ENCODE assay signal across 26 mouse cellular contexts in the genomic region with DNA sequence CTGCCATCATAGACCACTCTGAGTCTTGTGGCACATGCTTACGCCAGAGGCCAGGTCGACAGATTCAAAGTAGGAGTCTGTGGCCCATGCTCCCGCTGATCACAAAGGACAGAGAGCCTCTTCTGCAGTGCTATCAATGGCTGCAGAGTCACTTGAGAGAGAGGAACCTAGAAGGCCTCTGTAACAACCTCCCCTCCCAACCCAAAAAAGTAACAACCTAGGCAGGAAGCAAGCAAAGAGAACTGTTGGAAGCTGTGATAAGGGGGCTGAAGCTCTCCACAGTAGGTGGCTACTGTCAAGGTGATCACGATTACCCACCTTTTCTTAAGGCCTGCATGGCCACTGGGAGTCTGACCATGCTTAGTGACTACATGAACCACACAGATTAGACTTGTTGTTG. TPM values are rescaled to one million over a fixed set of nuclear protein-coding genes. Genes with fewer than 3 reads are reported as not detected.
DNase-seq lines count a peak whose midpoint lies in the region; ATAC-seq and TF ChIP-seq lines count a peak whose summit lies in the region.
"Had no signal": no experiment of that assay in that cellular context is flagged by ENCODE, and none has a peak within 500 bp of the region (broad histone marks: within the 10 kb centered on the region; RNA-seq: fewer than 3 reads in every experiment).

No protein-coding gene starts in this region.

- 38% methylated on average over 4 of the region's 4 CpGs for WGBS in liver, embryonic 12.5 days (ENCODE audit: insufficient replicate concordance)
- 56% methylated on average over 4 of the region's 4 CpGs for WGBS in liver, embryonic 11.5 days
- WGBS in liver, embryonic 13.5 days (ENCODE audit: insufficient replicate concordance): 42% methylated on average over 4 of the region's 4 CpGs
- WGBS in liver, postnatal 0 days (ENCODE audit: insufficient replicate concordance): 66% methylated on average over 4 of the region's 4 CpGs

- peak in 1 of 2 experiments; percentile 46; a peak in 1 of 4 replicates for TF ChIP-seq POLR2A in MEL (IDR thresholded peaks at IDR 0.05; ENCODE audit: control insufficient read depth in 1 of 2, insufficient read depth in 1 of 2, low read depth in 1 of 2, low read length in 2 of 2, poor library complexity in 1 of 2)

- no peak overlapping the region for H3K4me3 ChIP-seq in liver, embryonic 12.5 days
- no peak overlapping the region for H3K4me3 ChIP-seq in liver, embryonic 11.5 days (ENCODE audit: low read depth, low read length)
- H3K4me3 ChIP-seq in liver, embryonic 13.5 days (replicated peaks): no peak overlapping the region
- no peak overlapping the region for H3K4me3 ChIP-seq in liver, postnatal 0 days (ENCODE audit: low read depth, low read length)
- H3K4me3 ChIP-seq in MEL (ENCODE audit: control insufficient read depth in 1 of 2, insufficient read depth in 1 of 2, low read depth in 2 of 2, low read length in 2 of 2): no peak overlapping the region

- no peak for TF ChIP-seq RAD21 in MEL (IDR thresholded peaks at IDR 0.05; ENCODE audit: low read depth, low read length)

- TF ChIP-seq EP300 in liver, postnatal 0 days (IDR thresholded peaks at IDR 0.05; ENCODE audit: low read depth): no peak
- peak; percentile 88 for TF ChIP-seq EP300 in MEL (IDR thresholded peaks at IDR 0.05; ENCODE audit: low read depth in 1 of 2, low read length in 2 of 2)

- H3K27ac ChIP-seq in liver, embryonic 12.5 days: peak overlapping the region; percentile 45; the same call in 1 of the 2 replicates
- no peak overlapping the region for H3K27ac ChIP-seq in liver, embryonic 11.5 days (ENCODE audit: low read depth, low read length)
- H3K27ac ChIP-seq in liver, embryonic 13.5 days: no peak overlapping the region
- no peak overlapping the region for H3K27ac ChIP-seq in liver, postnatal 0 days (ENCODE audit: low read depth)
- H3K27ac ChIP-seq in MEL (ENCODE audit: control insufficient read depth, low read depth, low read length): peak overlapping the region; percentile 19

- no peaks in the 10 kb centered on the region for H3K9me3 ChIP-seq in liver, embryonic 12.5 days (replicated peaks)
- peaks cover 3% of the 10 kb centered on the region; the same call in 1 of the 2 replicates for H3K9me3 ChIP-seq in liver, embryonic 11.5 days (ENCODE audit: control insufficient read depth, low read length)
- no peaks in the 10 kb centered on the region for H3K9me3 ChIP-seq in liver, embryonic 13.5 days (replicated peaks)
- no peaks in the 10 kb centered on the region for H3K9me3 ChIP-seq in liver, postnatal 0 days (ENCODE audit: low read length)
- no peaks in the 10 kb centered on the region for H3K9me3 ChIP-seq in MEL (replicated peaks; ENCODE audit: insufficient read depth, low read length)
- H3K9me3 ChIP-seq: G1E had no signal

- H3K4me1 ChIP-seq in liver, embryonic 12.5 days: peaks cover 37% of the 10 kb centered on the region
- H3K4me1 ChIP-seq in liver, embryonic 11.5 days (replicated peaks; ENCODE audit: control insufficient read depth, insufficient read depth, low read length): peaks cover 14% of the 10 kb centered on the region
- H3K4me1 ChIP-seq in liver, embryonic 13.5 days (replicated peaks): peaks cover 37% of the 10 kb centered on the region
- H3K4me1 ChIP-seq in liver, postnatal 0 days (ENCODE audit: insufficient read depth): peaks cover 4% of the 10 kb centered on the region
- H3K4me1 ChIP-seq in MEL (ENCODE audit: control insufficient read depth in 1 of 2, insufficient read depth in 2 of 2, low read length in 2 of 2): peaks cover 29 to 51% of the 10 kb centered on the region in 2 experiments

- H3K9ac ChIP-seq in liver, embryonic 12.5 days: no peak overlapping the region; the same call in 1 of the 2 replicates
- H3K9ac ChIP-seq in liver, embryonic 11.5 days (ENCODE audit: low read depth, low read length): no peak overlapping the region
- peak overlapping the region; percentile 9; the same call in 1 of the 2 replicates for H3K9ac ChIP-seq in liver, embryonic 13.5 days
- no peak overlapping the region for H3K9ac ChIP-seq in liver, postnatal 0 days (replicated peaks)
- peak overlapping the region; percentile 3; the same call in 1 of the 2 replicates for H3K9ac ChIP-seq in MEL (ENCODE audit: control insufficient read depth, low read depth, low read length, poor library complexity, severe bottlenecking)

- no peaks in the 10 kb centered on the region for H3K36me3 ChIP-seq in liver, embryonic 12.5 days
- H3K36me3 ChIP-seq in liver, embryonic 11.5 days (ENCODE audit: control insufficient read depth, insufficient read depth, low read length): no peaks in the 10 kb centered on the region
- H3K36me3 ChIP-seq in liver, embryonic 13.5 days: no peaks in the 10 kb centered on the region
- H3K36me3 ChIP-seq in liver, postnatal 0 days (replicated peaks; ENCODE audit: insufficient read depth, low read length): no peaks in the 10 kb centered on the region
- H3K36me3 ChIP-seq in MEL (ENCODE audit: control insufficient read depth in 1 of 2, insufficient read depth in 2 of 2, low read length in 2 of 2): peaks cover 0 to 46% of the 10 kb centered on the region in 2 experiments; a peak in 2 of 4 replicates
- H3K36me3 ChIP-seq: G1E had no signal

- no peak for ATAC-seq in liver, embryonic 12.5 days
- no peak for ATAC-seq in liver, embryonic 11.5 days (replicated peaks; ENCODE audit: low FRiP score)
- ATAC-seq in liver, embryonic 13.5 days (ENCODE audit: low read depth): no peak
- no peak for ATAC-seq in liver, postnatal 0 days
- ATAC-seq: activated CD4-positive, CD25-positive, alpha-beta regulatory T cell, adult 4 months; CD4-positive, CD25-positive, alpha-beta regulatory T cell, adult 4 months; Patski had no signal

- TF ChIP-seq CTCF in liver, postnatal 0 days (IDR thresholded peaks at IDR 0.05; ENCODE audit: low read depth): no peak
- no peak for TF ChIP-seq CTCF in MEL (IDR thresholded peaks at IDR 0.05 in 2 of 3, conservative IDR thresholded peaks at IDR 0.05 in 1 of 3; ENCODE audit: control insufficient read depth in 1 of 3, insufficient read depth in 1 of 3, low read depth in 2 of 3, low read length in 3 of 3, poor library complexity in 1 of 3, severe bottlenecking in 1 of 3)

- H3K79me2 ChIP-seq in MEL (ENCODE audit: control insufficient read depth, insufficient read depth, low read length, poor library complexity): no peaks in the 10 kb centered on the region

- no peak overlapping the region for H3K4me2 ChIP-seq in liver, embryonic 12.5 days
- no peak overlapping the region for H3K4me2 ChIP-seq in liver, embryonic 11.5 days
- H3K4me2 ChIP-seq in liver, embryonic 13.5 days: no peak overlapping the region
- no peak overlapping the region for H3K4me2 ChIP-seq in liver, postnatal 0 days (ENCODE audit: low read depth, low read length)

- H3K27me3 ChIP-seq in liver, embryonic 12.5 days (replicated peaks): peaks cover 22% of the 10 kb centered on the region
- H3K27me3 ChIP-seq in liver, embryonic 11.5 days (replicated peaks; ENCODE audit: control insufficient read depth, insufficient read depth, low read length): peaks cover 6% of the 10 kb centered on the region
- peaks cover 9% of the 10 kb centered on the region for H3K27me3 ChIP-seq in liver, embryonic 13.5 days
- peaks cover 13% of the 10 kb centered on the region for H3K27me3 ChIP-seq in liver, postnatal 0 days (ENCODE audit: insufficient read depth, low read length)
- H3K27me3 ChIP-seq in MEL (ENCODE audit: control insufficient read depth in 1 of 2, insufficient read depth in 2 of 2, low read length in 2 of 2): no peaks in the 10 kb centered on the region
- H3K27me3 ChIP-seq: CH12.LX, Patski had no signal

- DNase-seq in liver, embryonic 11.5 days (ENCODE audit: low spot score): no peak
- no peak for DNase-seq in liver, embryonic 13.5 days
- no peak for DNase-seq in liver, postnatal 0 days
- DNase-seq in MEL (ENCODE audit: low read depth, low spot score) (peak; percentile 94), MEL-GATA-1-ER (ENCODE audit: extremely low read depth, low read depth) (peak; percentile 53)
- DNase-seq in testis, postnatal 10 days (ENCODE audit: low spot score): no peak
- DNase-seq in neural tube, embryonic 10.5 days (ENCODE audit: extremely low spot score, low spot score): no peak
- DNase-seq: adrenal gland, adult 2 months; adrenal gland, adult 8-10 months; adrenal gland, postnatal 10 days; adrenal gland, postnatal 14 days; adrenal gland, postnatal 25 days; adrenal gland, postnatal 36 days; B cell, adult 2 months; cerebellum, adult 11 months; cerebellum, adult 11-12 months; cerebellum, adult 18-20 months; cerebellum, adult 2 months had no signal

RNA-seq across cellular contexts. Expression of a gene that starts 11.7 kb away (rescaled TPM):
- polyA plus RNA-seq in liver, embryonic 12.5 days (2016; fragmentation: Nextera tagmentation; extraction: Ambion mirVana): 0.42 and 0.45 TPM in 2 replicates
- 0.37 and 0.44 TPM in 2 replicates for polyA plus RNA-seq in liver, embryonic 11.5 days (2014; fragmentation: Nextera tagmentation; extraction: Ambion mirVana)
- 0.21 and 0.29 TPM in 2 replicates for polyA plus RNA-seq in liver, embryonic 13.5 days (2015; fragmentation: Nextera tagmentation; extraction: Ambion mirVana)
- 0.05 and 0.08 TPM in 2 replicates for polyA plus RNA-seq in liver, postnatal 0 days (2015; fragmentation: Nextera tagmentation; extraction: Ambion mirVana)
- total RNA-seq in MEL (2012; rRNA removed): 4.8 TPM in 2 replicates
- 1 to 10 TPM in 1 of 2 experiments, not detected in 1; 9.5 TPM for polyA plus RNA-seq in MEL (2012; ENCODE audit: insufficient read depth in 1 of 2, insufficient read length in 2 of 2, low read depth in 1 of 2, low replicate concordance in 2 of 2, missing spikeins in 1 of 2)
- polyA plus RNA-seq: activated CD4-positive, CD25-positive, alpha-beta regulatory T cell, adult 4 months had no signal

RNA-seq across cellular contexts. Expression of a gene that starts 14.4 kb away (rescaled TPM):
- polyA plus RNA-seq in liver, embryonic 12.5 days (2016; fragmentation: Nextera tagmentation; extraction: Ambion mirVana): 231 and 238 TPM in 2 replicates
- polyA plus RNA-seq in liver, embryonic 11.5 days (2014; fragmentation: Nextera tagmentation; extraction: Ambion mirVana): 146 and 147 TPM in 2 replicates
- polyA plus RNA-seq in liver, embryonic 13.5 days (2015; fragmentation: Nextera tagmentation; extraction: Ambion mirVana): 244 and 254 TPM in 2 replicates
- 57.7 and 58.5 TPM in 2 replicates for polyA plus RNA-seq in liver, postnatal 0 days (2015; fragmentation: Nextera tagmentation; extraction: Ambion mirVana)
- total RNA-seq in MEL (2012; rRNA removed): 259 and 260 TPM in 2 replicates
- 100 to 1,000 TPM; 193 to 268 TPM for polyA plus RNA-seq in MEL (2012; ENCODE audit: insufficient read depth in 1 of 2, insufficient read length in 2 of 2, low read depth in 1 of 2, low replicate concordance in 2 of 2, missing spikeins in 1 of 2)

RNA-seq across cellular contexts. Expression of a gene that starts 23.3 kb away (rescaled TPM):
- polyA plus RNA-seq in liver, embryonic 12.5 days (2016; fragmentation: Nextera tagmentation; extraction: Ambion mirVana): 0.62 TPM in 1 of 2 replicates, not detected in the other
- polyA plus RNA-seq in liver, embryonic 11.5 days (2014; fragmentation: Nextera tagmentation; extraction: Ambion mirVana): 0.67 and 1.4 TPM in 2 replicates
- polyA plus RNA-seq in liver, embryonic 13.5 days (2015; fragmentation: Nextera tagmentation; extraction: Ambion mirVana): 0.38 TPM in 1 of 2 replicates, not detected in the other
- polyA plus RNA-seq in liver, postnatal 0 days (2015; fragmentation: Nextera tagmentation; extraction: Ambion mirVana): 0.51 TPM in 1 of 2 replicates, not detected in the other
- total RNA-seq in MEL (2012; rRNA removed): 1.1 and 1.5 TPM in 2 replicates
- 1 to 10 TPM in 1 of 2 experiments, not detected in 1; 8.0 TPM for polyA plus RNA-seq in MEL (2012; ENCODE audit: insufficient read depth in 1 of 2, insufficient read length in 2 of 2, low read depth in 1 of 2, low replicate concordance in 2 of 2, missing spikeins in 1 of 2)
- total RNA-seq: adrenal gland, adult 18-20 months; adrenal gland, adult 2 months; adrenal gland, postnatal 10 days; adrenal gland, postnatal 14 days; adrenal gland, postnatal 25 days; adrenal gland, postnatal 36 days; adrenal gland, postnatal 4 days; G1E had no signal
- polyA plus RNA-seq: adrenal gland, adult 2 months had no signal

RNA-seq across cellular contexts. Expression of a gene that starts 27.8 kb away (rescaled TPM):
- 9.9 TPM in 2 replicates for polyA plus RNA-seq in liver, embryonic 12.5 days (2016; fragmentation: Nextera tagmentation; extraction: Ambion mirVana)
- 12.2 and 13.0 TPM in 2 replicates for polyA plus RNA-seq in liver, embryonic 11.5 days (2014; fragmentation: Nextera tagmentation; extraction: Ambion mirVana)
- 9.6 and 9.7 TPM in 2 replicates for polyA plus RNA-seq in liver, embryonic 13.5 days (2015; fragmentation: Nextera tagmentation; extraction: Ambion mirVana)
- polyA plus RNA-seq in liver, postnatal 0 days (2015; fragmentation: Nextera tagmentation; extraction: Ambion mirVana): 12.7 and 13.6 TPM in 2 replicates
- total RNA-seq in MEL (2012; rRNA removed): 24.4 and 26.0 TPM in 2 replicates
- polyA plus RNA-seq in MEL (2012; ENCODE audit: insufficient read depth in 1 of 2, insufficient read length in 2 of 2, low read depth in 1 of 2, low replicate concordance in 2 of 2, missing spikeins in 1 of 2): 10 to 100 TPM in 1 of 2 experiments, not detected in 1; 31.0 TPM

RNA-seq across cellular contexts. Expression of a gene that starts 29.3 kb away (rescaled TPM):
- polyA plus RNA-seq in liver, embryonic 12.5 days (2016; fragmentation: Nextera tagmentation; extraction: Ambion mirVana): 0.77 and 0.98 TPM in 2 replicates
- 0.53 and 1.4 TPM in 2 replicates for polyA plus RNA-seq in liver, embryonic 11.5 days (2014; fragmentation: Nextera tagmentation; extraction: Ambion mirVana)
- 0.56 and 0.68 TPM in 2 replicates for polyA plus RNA-seq in liver, embryonic 13.5 days (2015; fragmentation: Nextera tagmentation; extraction: Ambion mirVana)
- polyA plus RNA-seq in liver, postnatal 0 days (2015; fragmentation: Nextera tagmentation; extraction: Ambion mirVana): 0.06 and 0.11 TPM in 2 replicates
- 4.6 and 6.4 TPM in 2 replicates for total RNA-seq in MEL (2012; rRNA removed)
- polyA plus RNA-seq in MEL (2012; ENCODE audit: insufficient read depth in 1 of 2, insufficient read length in 2 of 2, low read depth in 1 of 2, low replicate concordance in 2 of 2, missing spikeins in 1 of 2): 1 to 10 TPM in 1 of 2 experiments, not detected in 1; 8.3 TPM
- polyA plus RNA-seq: activated CD4-positive, CD25-positive, alpha-beta regulatory T cell, adult 4 months had no signal

Comparison
In these comparisons a context has a peak if more than half of its experiments do, and no peak if none do; other contexts are left out.
1. H3K27ac ChIP-seq: peak in liver, embryonic 12.5 days (single experiment) and MEL (single experiment); none in liver, embryonic 11.5 days (single experiment), liver, embryonic 13.5 days (single experiment) and liver, postnatal 0 days (single experiment).
2. H3K9ac ChIP-seq: peak in liver, embryonic 13.5 days (single experiment) and MEL (single experiment); none in liver, embryonic 12.5 days (single experiment), liver, embryonic 11.5 days (single experiment) and liver, postnatal 0 days (single experiment).
3. DNase-seq: peak in MEL (single experiment) and MEL-GATA-1-ER (single experiment); none in liver, embryonic 11.5 days (single experiment), liver, embryonic 13.5 days (single experiment), liver, postnatal 0 days (single experiment), testis, postnatal 10 days (single experiment) and neural tube, embryonic 10.5 days (single experiment).